Mouse (Mus musculus) kidney, postnatal 36 days (tissue): ENCODE measurements around the gene Adamtsl1.

Experiments used
- DNase-seq, 2 experiments: peaks; one replicate each; pipeline ENCODE4 v3.0.0; 2021 to 2022; ENCODE audit warnings: mixed read lengths in 2 of 2

Adamtsl1 gene

GRCm38 (mm10) chr4:86422586-86422985 is 908.6 kb downstream of the Adamtsl1 start:
- no peak for DNase-seq

DNA sequence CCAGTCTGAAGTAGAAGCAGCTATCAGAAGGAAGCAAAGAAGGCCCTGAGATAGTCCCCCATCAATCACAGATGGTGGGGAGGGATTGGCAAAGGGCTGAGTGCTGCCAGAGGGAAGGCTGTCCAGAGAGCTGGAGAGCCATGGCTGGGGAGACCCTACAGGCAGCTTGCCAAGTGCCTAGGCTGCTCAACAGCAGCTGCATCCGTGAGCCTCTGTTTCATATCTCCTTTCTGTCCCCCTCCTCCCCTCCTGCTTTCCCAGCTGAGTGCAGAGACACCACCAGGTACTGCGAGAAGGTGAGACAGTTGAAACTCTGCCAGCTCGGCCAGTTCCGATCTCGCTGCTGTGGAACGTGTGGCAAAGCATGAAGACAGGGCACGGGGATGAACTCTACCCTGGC is 911.6 kb downstream of the Adamtsl1 start:
- DNase-seq: no peak

- DNase-seq: no peak
These were observed 912.6 kb downstream of the Adamtsl1 start for GRCm38 (mm10) chr4:86426549-86426948.

DNA sequence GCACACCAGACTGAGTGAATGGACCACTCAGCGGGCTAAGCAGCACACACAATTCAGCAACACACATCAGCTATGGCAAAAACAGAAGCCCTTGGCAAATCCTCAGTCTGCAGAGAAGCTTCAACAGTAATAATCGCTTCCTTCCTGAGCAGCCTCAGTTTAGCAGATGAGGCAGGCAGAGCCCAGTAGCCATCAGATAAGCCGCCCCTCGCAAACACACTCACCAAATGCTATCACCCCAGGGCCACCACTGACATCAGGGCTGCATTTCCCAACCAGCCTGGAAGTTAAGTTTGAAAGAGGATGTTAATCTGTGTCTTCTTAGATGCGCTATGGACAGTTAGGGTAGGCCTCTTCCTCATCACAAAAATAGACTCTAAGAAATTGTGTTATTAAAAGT is 913.3 kb downstream of the Adamtsl1 start:
- DNase-seq: no peak

- DNase-seq: no peak
These were observed 914.2 kb downstream of the Adamtsl1 start for GRCm38 (mm10) chr4:86428091-86428745.

GRCm38 (mm10) chr4:86435631-86436030 is 921.7 kb downstream of the Adamtsl1 start:
- DNase-seq: no peak

DNA sequence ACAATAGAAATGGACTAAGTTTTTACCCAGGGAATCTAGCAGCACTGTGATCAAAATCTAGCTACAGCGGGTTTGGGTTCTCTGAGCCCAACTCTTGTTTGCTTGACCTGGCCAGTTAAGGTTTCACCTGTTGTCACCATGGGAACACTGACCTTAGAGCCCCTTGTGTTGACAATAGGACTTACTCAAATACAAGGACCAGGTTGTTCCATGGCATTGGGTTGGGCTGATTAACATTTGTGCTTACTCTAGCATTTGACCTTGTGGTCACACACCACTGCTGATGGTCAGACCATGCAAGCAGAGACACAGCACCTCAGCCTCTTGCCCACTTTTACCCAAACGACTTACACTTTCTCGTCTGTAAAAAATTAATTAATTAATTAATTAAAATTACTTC is 922.4 kb downstream of the Adamtsl1 start:
- DNase-seq: no peak

GRCm38 (mm10) chr4:86450468-86450867 is 936.5 kb downstream of the Adamtsl1 start:
- DNase-seq: no peak

GRCm38 (mm10) chr4:86464808-86465207 is 950.8 kb downstream of the Adamtsl1 start:
- no peak for DNase-seq
